ENCODE assay signal across 26 mouse cellular contexts in the genomic region with DNA sequence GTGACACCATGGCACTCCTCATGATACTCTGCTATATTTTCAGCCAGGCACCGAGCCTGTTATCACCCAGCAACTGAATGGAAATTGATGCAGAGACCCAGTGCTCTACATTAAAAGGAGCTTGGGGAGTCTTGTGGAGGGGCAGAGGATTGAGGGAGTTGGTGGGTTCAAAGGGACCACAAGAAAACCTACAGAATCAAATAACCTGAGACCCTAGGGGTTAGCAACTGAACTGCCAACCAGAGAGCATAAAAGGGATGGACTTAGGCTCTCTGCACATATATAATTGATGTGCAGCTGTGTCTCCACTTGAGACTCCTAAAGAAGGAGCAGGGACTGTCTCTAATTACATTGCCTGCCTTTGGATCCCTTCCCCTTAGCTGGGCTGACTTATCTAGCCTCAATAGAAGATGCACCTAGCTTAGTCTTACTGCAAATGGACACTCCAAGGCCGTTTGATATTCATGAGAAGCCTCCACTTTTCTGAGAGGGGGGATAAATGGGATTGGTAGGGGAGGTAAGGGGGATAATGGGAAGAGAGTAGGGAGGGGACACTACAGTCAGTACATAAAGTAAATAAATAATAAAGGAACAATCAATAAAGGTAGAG.
"Had no signal": no experiment of that assay in that cellular context is flagged by ENCODE, and none has a peak within 500 bp of the region (broad histone marks: within the 10 kb centered on the region; RNA-seq: fewer than 3 reads in every experiment).

No protein-coding gene starts in this region.

- DNase-seq: gastrocnemius, adult 2 months; gastrocnemius, postnatal 10 days; gastrocnemius, postnatal 25 days; heart, adult 18-20 months; heart, postnatal 10 days; heart, postnatal 4 days; kidney, adult 18-20 months; kidney, adult 8-10 months; kidney, postnatal 10 days; kidney, postnatal 25 days; kidney, postnatal 4 days; liver had no signal

- H3K4me3 ChIP-seq: gastrocnemius, adult 2 months; heart, embryonic 10.5 days; heart, embryonic 12.5 days; hindbrain, embryonic 10.5 days; hindbrain, embryonic 12.5 days; intestine, embryonic 15.5 days; layer of hippocampus, adult 2 months; left cerebral cortex, adult 2 months; limb, embryonic 10.5 days; limb, embryonic 12.5 days had no signal

- H3K27me3 ChIP-seq: heart, embryonic 12.5 days; hindbrain, embryonic 12.5 days; intestine, embryonic 15.5 days; limb, embryonic 12.5 days had no signal

- H3K36me3 ChIP-seq: heart, embryonic 10.5 days; heart, embryonic 12.5 days; hindbrain, embryonic 10.5 days; hindbrain, embryonic 12.5 days; intestine, embryonic 15.5 days; limb, embryonic 10.5 days; limb, embryonic 12.5 days had no signal

- H3K9ac ChIP-seq: heart, embryonic 12.5 days; hindbrain, embryonic 12.5 days; hindbrain, embryonic 14.5 days; intestine, embryonic 15.5 days; limb, embryonic 12.5 days had no signal

- H3K4me1 ChIP-seq: heart, embryonic 10.5 days; heart, embryonic 12.5 days; hindbrain, embryonic 10.5 days; hindbrain, embryonic 12.5 days; intestine, embryonic 15.5 days; limb, embryonic 10.5 days; limb, embryonic 12.5 days had no signal

- ATAC-seq: hindbrain, embryonic 16.5 days; inflammation-experienced regulatory T-cells, adult 6 months; intestine, embryonic 15.5 days; intestine, postnatal 0 days had no signal

- H3K4me2 ChIP-seq: heart, embryonic 12.5 days; hindbrain, embryonic 12.5 days; hindbrain, embryonic 14.5 days; intestine, embryonic 15.5 days; limb, embryonic 12.5 days; liver, embryonic 11.5 days had no signal

- H3K27ac ChIP-seq: gastrocnemius, adult 2 months; heart, embryonic 10.5 days; hindbrain, embryonic 10.5 days; hindbrain, embryonic 12.5 days; hindbrain, embryonic 14.5 days; intestine, embryonic 15.5 days; layer of hippocampus, adult 2 months; left cerebral cortex, adult 2 months; limb, embryonic 10.5 days; limb, embryonic 12.5 days had no signal

- H3K9me3 ChIP-seq: heart, embryonic 10.5 days; hindbrain, embryonic 10.5 days; hindbrain, embryonic 12.5 days; intestine, embryonic 15.5 days; limb, embryonic 10.5 days; limb, embryonic 12.5 days had no signal
